Mouse (Mus musculus): Measurements from ENCODE around the gene Caskin2.
A peak's percentile ranks its signal among the peaks of the same experiment; 100 is the strongest.
"Not testable (repeated sequence)": the region's sequence is repeated elsewhere in the genome, so short reads cannot be mapped to it uniquely, and the experiment has no call there.

Caskin2 gene

GRCm38 (mm10) chr11:115803072-115803709, 10.2 kb downstream of the Caskin2 start:
- no peak for DNase-seq

GRCm38 (mm10) chr11:115800981-115801380, 12.5 kb downstream of the Caskin2 start:
- no peak for DNase-seq

GRCm38 (mm10) chr11:115797665-115798064, 15.8 kb downstream of the Caskin2 start:
- DNase-seq, result no peak

GRCm38 (mm10) chr11:115796898-115797297, 16.5 kb downstream of the Caskin2 start:
- no peak for DNase-seq

DNA sequence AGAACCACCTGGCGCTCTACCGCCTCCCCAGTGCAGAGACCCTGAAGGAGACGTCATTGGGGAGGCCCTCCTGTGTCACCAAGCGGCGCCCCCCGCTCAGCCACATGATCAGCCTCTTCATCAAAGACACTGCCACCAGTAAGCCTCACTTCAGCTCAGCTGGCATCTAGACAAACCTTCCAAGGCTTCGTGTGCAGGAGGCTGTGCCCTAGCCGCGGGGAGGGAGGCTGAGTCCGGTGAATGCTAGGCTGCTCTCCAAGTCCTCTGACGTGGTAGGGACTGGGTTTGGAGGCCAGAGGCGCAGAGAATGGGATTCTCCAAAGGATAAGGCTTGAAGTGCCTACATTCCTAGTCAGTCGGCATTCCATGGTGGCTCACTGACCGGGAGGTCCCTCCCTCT, 21.1 kb downstream of the Caskin2 start:
- peak; percentile 67 for DNase-seq

- DNase-seq, result peak; percentile 80
Measured at GRCm38 (mm10) chr11:115791919-115792318, 21.5 kb downstream of the Caskin2 start.

DNA sequence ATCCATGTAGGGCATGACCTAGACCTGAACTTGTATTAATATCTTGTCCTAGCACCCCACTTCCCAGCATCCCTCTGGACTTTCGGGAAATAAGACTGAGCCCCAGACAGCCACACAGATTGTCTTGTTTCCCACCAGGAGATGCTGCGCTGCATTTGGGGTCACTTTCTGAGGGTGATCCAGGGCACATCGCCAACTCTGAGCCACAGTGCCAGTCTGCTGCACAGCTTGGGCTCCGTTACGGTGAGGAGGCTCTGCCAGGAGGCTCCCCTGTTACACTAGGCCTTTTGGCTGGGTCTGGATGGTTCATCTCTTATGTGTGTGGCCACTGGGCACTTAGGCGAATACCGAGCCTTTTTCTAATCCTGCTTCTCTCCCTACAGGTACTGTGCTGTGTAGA, 23.7 kb downstream of the Caskin2 start:
- DNase-seq, result peak; percentile 80

GRCm38 (mm10) chr11:115786473-115786872, 27.0 kb downstream of the Caskin2 start:
- no peak for DNase-seq

- no peak for DNase-seq
Measured at GRCm38 (mm10) chr11:115780141-115781070, 33.0 kb downstream of the Caskin2 start.

GRCm38 (mm10) chr11:115779038-115779571, 34.3 kb downstream of the Caskin2 start:
- peak; percentile 48 for DNase-seq

GRCm38 (mm10) chr11:115777487-115778335, 35.7 kb downstream of the Caskin2 start:
- no peak for DNase-seq

- no peak for DNase-seq
Measured at GRCm38 (mm10) chr11:115776954-115777353, 36.5 kb downstream of the Caskin2 start.

DNA sequence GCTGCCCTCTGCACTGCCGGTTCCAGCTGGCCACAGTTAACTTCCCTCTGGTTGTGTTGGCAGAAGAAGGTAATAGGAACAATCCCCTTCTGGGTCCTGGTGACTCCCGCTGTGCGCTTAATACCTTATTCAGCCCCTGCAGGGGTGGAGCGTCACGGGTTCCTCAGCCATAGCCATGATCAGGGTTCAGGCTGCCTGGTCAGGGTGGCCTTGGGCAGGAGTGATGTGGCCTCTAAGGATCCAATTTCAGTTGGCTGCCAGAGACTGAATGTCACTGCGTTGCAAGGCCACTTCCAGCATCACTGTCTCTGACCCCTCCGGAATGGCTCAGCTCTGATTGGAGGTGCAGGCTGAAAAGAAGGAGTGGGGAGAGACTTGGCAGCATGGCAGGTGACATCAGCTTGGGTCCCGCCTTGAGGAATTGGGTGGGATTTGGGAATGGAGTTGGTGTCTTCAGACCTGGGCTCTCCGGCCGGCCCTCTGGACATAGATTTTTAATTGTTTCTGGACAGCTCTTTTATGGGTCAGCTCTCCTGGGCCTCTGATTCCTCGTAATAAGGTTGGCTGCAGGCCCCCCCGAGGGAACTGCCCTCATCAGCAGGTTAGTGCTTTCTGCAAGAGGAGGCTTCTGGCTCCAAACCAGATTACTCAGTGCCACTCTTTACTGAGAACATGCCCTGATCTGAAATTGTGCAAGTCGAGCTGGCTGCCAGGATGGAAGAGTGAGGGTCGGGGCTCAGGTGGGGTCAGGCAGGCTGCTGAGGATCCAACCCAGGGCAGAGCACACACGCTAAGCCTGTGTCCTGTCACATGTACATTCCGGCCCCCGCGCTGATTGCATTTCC, 37.4 kb downstream of the Caskin2 start:
- peak; percentile 64 for DNase-seq

GRCm38 (mm10) chr11:115774653-115775052, 38.8 kb downstream of the Caskin2 start:
- DNase-seq, result no peak

- DNase-seq, result no peak
Measured at GRCm38 (mm10) chr11:115768896-115769295, 44.5 kb downstream of the Caskin2 start.

GRCm38 (mm10) chr11:115766981-115767380, 46.5 kb downstream of the Caskin2 start:
- no peak for DNase-seq

GRCm38 (mm10) chr11:115766356-115766943, 47.0 kb downstream of the Caskin2 start:
- no peak for DNase-seq

GRCm38 (mm10) chr11:115765607-115766141, 47.8 kb downstream of the Caskin2 start:
- DNase-seq, result no peak

DNA sequence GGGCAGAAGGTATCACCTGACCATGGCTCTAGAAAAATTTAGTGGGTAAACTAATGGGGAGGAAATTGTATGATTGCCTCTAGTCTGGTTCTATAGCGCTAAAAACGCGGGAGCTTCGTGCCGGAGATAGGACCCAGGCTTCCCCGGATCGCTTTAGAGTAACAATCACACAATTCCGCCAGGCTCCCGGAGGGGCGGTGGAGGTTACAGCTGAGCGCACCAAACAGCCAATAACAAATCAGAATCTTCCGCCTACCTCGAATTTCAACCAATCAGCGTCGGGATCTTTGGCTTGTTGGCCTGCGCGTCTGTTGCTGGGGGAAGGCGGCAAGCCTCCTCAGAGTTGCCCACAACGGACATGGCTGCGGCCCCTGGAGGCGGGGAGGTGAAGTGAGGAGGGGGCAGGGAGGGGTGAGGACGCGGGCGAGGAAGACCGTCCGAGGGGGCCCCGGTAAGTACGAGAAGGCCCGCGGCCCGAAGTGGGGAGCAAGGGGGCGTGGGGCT, 48.3 kb downstream of the Caskin2 start, which contains the start of gene Tmem94:
Gene Tmem94 (plus strand): TSS at position 331 of the 504 bp plus-strand sequence.
- DNase-seq, result peak; percentile 96

GRCm38 (mm10) chr11:115764698-115765097, 48.7 kb downstream of the Caskin2 start:
- no peak for DNase-seq

GRCm38 (mm10) chr11:115762176-115762575, 51.3 kb downstream of the Caskin2 start:
- DNase-seq, result not testable (repeated sequence)
